Mouse (Mus musculus) stomach, postnatal 0 days (tissue): Measurements from ENCODE around the gene Agfg2.

Experiments
- CTCF ChIP-seq: IDR thresholded peaks from 2 replicates; pipeline ENCODE4 v1.5.1; 2016; ENCODE audit warnings: antibody characterized with exemption, low read depth, mild to moderate bottlenecking, moderate library complexity
- EP300 ChIP-seq: optimal IDR thresholded peaks from 2 replicates; pipeline ENCODE3; 2016; ENCODE audit warnings: antibody characterized with exemption

DNA sequence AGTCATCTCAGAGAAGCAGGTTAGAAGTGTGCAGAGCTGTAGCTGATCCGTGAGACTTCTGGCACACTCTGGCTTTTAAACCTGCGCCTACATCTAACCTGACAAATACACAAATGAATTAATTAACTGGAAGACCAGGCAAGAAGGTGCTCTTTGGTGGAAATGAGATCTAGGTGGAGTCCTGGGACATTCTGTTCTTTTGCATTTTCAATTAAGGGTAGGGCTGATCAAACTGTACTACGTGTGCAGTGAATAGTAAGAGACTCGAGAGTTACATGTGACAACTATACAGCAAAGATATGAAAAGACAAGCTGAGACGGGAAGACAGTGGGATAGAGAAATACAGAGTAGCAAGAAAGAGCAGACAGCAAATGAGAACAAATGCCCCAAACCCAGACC, 28.9 kb upstream of the Agfg2 start:
- TF ChIP-seq EP300, result peak; percentile 88
- no peak for TF ChIP-seq CTCF
